Mouse (Mus musculus) left cerebral cortex, postnatal 25 days (tissue): Measurements from ENCODE around the gene Adgrf2. TPM values are rescaled to one million over a fixed set of nuclear protein-coding genes. Genes with fewer than 3 reads are reported as not detected.

ENCODE experiments used
- total RNA-seq, 2 experiments: library from RNA; stranded (reverse); gene quantifications; 2 replicates each; pipeline ENCODE4 v1.2.3; 2021

The Adgrf2 gene
- total RNA-seq, 2 experiments from 2014 or later, result 0.60 to 1.0 TPM

Other genes with a start within 250 kb of the Adgrf2 start
- not detected for gene Opn5, start 130.8 kb downstream of the Adgrf2 start, total RNA-seq
- 1 to 10 TPM; 1.4 to 1.6 TPM for gene Adgrf4, start 49.9 kb downstream of the Adgrf2 start, total RNA-seq
- gene Cd2ap, start 134.5 kb upstream of the Adgrf2 start, total RNA-seq, result 10 to 100 TPM; 18.3 to 22.6 TPM